Mouse (Mus musculus) ES-Bruce4 (cell line): ENCODE results near the gene Alg5. TPM values are rescaled to one million over a fixed set of nuclear protein-coding genes. Genes with fewer than 3 reads are reported as not detected.

ENCODE experiments used
- H3K27ac ChIP-seq: 2 replicates; pipeline ENCODE4 v1.5.1; 2012; ENCODE audit warnings: low read length, inconsistent platforms; ENCODE audit not compliant: insufficient read depth
- H3K27me3 ChIP-seq: 2 replicates; pipeline ENCODE4 v1.6.1; 2012; ENCODE audit warnings: mild to moderate bottlenecking, low read length, inconsistent platforms; ENCODE audit not compliant: control insufficient read depth, poor library complexity, insufficient read depth, severe bottlenecking
- H3K36me3 ChIP-seq: 2 replicates; pipeline ENCODE4 v1.6.1; 2012; ENCODE audit warnings: inconsistent platforms, mild to moderate bottlenecking, low read length, moderate library complexity; ENCODE audit not compliant: control insufficient read depth, poor library complexity, insufficient read depth, severe bottlenecking
- H3K4me1 ChIP-seq: one replicate; pipeline ENCODE4 v1.8.1; 2011; ENCODE audit warnings: low read length; ENCODE audit not compliant: control insufficient read depth, insufficient read depth
- H3K4me3 ChIP-seq: 2 replicates; pipeline ENCODE4 v1.5.1; 2011; ENCODE audit warnings: low read depth, mild to moderate bottlenecking, low read length
- H3K9ac ChIP-seq: 2 replicates; pipeline ENCODE4 v1.6.1; 2012; ENCODE audit warnings: low read depth, mild to moderate bottlenecking, inconsistent platforms; ENCODE audit not compliant: poor library complexity, severe bottlenecking
- H3K9me3 ChIP-seq: replicated peaks from 2 replicates; pipeline ENCODE4 v1.6.1; 2012; ENCODE audit warnings: mild to moderate bottlenecking, low read length, inconsistent platforms; ENCODE audit not compliant: control insufficient read depth, poor library complexity, insufficient read depth, severe bottlenecking
- CTCF ChIP-seq: IDR thresholded peaks from one replicate; pipeline ENCODE4 v1.8.1; 2011; ENCODE audit warnings: low read depth, low read length
- EP300 ChIP-seq: IDR thresholded peaks from 2 replicates; pipeline ENCODE4 v1.6.1; 2011; ENCODE audit warnings: low read depth, low read length; ENCODE audit not compliant: insufficient read depth
- POLR2A ChIP-seq: IDR thresholded peaks from one replicate; pipeline ENCODE4 v1.8.1; 2011; ENCODE audit warnings: low read length; ENCODE audit not compliant: insufficient read depth
- polyA plus RNA-seq: library from polyadenylated mRNA; stranded (reverse); fragments of >200 nt; gene quantifications from 2 replicates; pipeline ENCODE4 v1.2.4, GENCODE M21; 2011; ENCODE audit warnings: low read depth; ENCODE audit not compliant: missing spikeins, insufficient read depth, insufficient read length

Alg5 gene
- polyA plus RNA-seq, 1 experiment, result 22.9 TPM

- H3K4me1 ChIP-seq, result no peaks in the 10 kb centered on the region
- H3K4me3 ChIP-seq, result no peak overlapping the region
- H3K9me3 ChIP-seq, result no peaks in the 10 kb centered on the region
- no peak overlapping the region for H3K9ac ChIP-seq
- H3K27me3 ChIP-seq, result no peaks in the 10 kb centered on the region
- no peak overlapping the region for H3K27ac ChIP-seq
- no peak for TF ChIP-seq EP300
- no peak for TF ChIP-seq CTCF
- no peak for TF ChIP-seq POLR2A
- H3K36me3 ChIP-seq, result peaks cover 50% of the 10 kb centered on the region
Observed at GRCm38 (mm10) chr3:54732371-54732770, 3.0 kb upstream of the Alg5 start.

GRCm38 (mm10) chr3:54734411-54735246 lies 710 bp upstream of the Alg5 start:
- Histone ChIP-seq H3K9me3 (no peaks in the 10 kb centered on the region), H3K27ac (peak overlapping the region; percentile 75), H3K4me3 (peak overlapping the region; percentile 99), H3K9ac (peak overlapping the region; percentile 82), H3K36me3 (peaks cover 30% of the 10 kb centered on the region), H3K27me3 (no peaks in the 10 kb centered on the region), H3K4me1 (no peaks in the 10 kb centered on the region)
- TF ChIP-seq EP300 (no peak), CTCF (no peak), POLR2A (no peak)

GRCm38 (mm10) chr3:54736101-54736927 lies 975 bp downstream of the Alg5 start:
- TF ChIP-seq CTCF, result no peak
- H3K9ac ChIP-seq, result peak overlapping the region; percentile 82
- no peaks in the 10 kb centered on the region for H3K27me3 ChIP-seq
- H3K27ac ChIP-seq, result no peak overlapping the region
- no peaks in the 10 kb centered on the region for H3K9me3 ChIP-seq
- peak overlapping the region; percentile 94 for H3K4me3 ChIP-seq
- peaks cover 18% of the 10 kb centered on the region for H3K36me3 ChIP-seq
- no peaks in the 10 kb centered on the region for H3K4me1 ChIP-seq

- no peak overlapping the region for H3K27ac ChIP-seq
- no peak overlapping the region for H3K4me3 ChIP-seq
- no peaks in the 10 kb centered on the region for H3K27me3 ChIP-seq
- no peaks in the 10 kb centered on the region for H3K9me3 ChIP-seq
- H3K4me1 ChIP-seq, result no peaks in the 10 kb centered on the region
- TF ChIP-seq EP300, result no peak
- no peak for TF ChIP-seq POLR2A
- TF ChIP-seq CTCF, result no peak
- H3K9ac ChIP-seq, result no peak overlapping the region
- peaks cover 20% of the 10 kb centered on the region for H3K36me3 ChIP-seq
Observed at GRCm38 (mm10) chr3:54737317-54737716, 2.0 kb downstream of the Alg5 start.

- H3K27me3 ChIP-seq, result no peaks in the 10 kb centered on the region
- H3K4me3 ChIP-seq, result no peak overlapping the region
- H3K36me3 ChIP-seq, result peaks cover 24% of the 10 kb centered on the region
- no peak overlapping the region for H3K27ac ChIP-seq
- no peaks in the 10 kb centered on the region for H3K9me3 ChIP-seq
- no peak for TF ChIP-seq EP300
- TF ChIP-seq POLR2A, result no peak
- TF ChIP-seq CTCF, result no peak
- H3K4me1 ChIP-seq, result no peaks in the 10 kb centered on the region
- H3K9ac ChIP-seq, result no peak overlapping the region
Observed at GRCm38 (mm10) chr3:54741965-54742364, 6.6 kb downstream of the Alg5 start.

- TF ChIP-seq EP300 (no peak), POLR2A (no peak), CTCF (peak; percentile 69)
- no peak overlapping the region for H3K4me3 ChIP-seq
- H3K36me3 ChIP-seq, result peaks cover 39% of the 10 kb centered on the region
- H3K4me1 ChIP-seq, result no peaks in the 10 kb centered on the region
- peak overlapping the region; percentile 21; the same call in 1 of the 2 replicates for H3K27ac ChIP-seq
- no peak overlapping the region for H3K9ac ChIP-seq
- H3K9me3 ChIP-seq, result no peaks in the 10 kb centered on the region
- no peaks in the 10 kb centered on the region for H3K27me3 ChIP-seq
Observed at GRCm38 (mm10) chr3:54745799-54746198, 10.5 kb downstream of the Alg5 start.
